5 mouse cellular contexts compared by ENCODE assay signal in the genomic region with DNA sequence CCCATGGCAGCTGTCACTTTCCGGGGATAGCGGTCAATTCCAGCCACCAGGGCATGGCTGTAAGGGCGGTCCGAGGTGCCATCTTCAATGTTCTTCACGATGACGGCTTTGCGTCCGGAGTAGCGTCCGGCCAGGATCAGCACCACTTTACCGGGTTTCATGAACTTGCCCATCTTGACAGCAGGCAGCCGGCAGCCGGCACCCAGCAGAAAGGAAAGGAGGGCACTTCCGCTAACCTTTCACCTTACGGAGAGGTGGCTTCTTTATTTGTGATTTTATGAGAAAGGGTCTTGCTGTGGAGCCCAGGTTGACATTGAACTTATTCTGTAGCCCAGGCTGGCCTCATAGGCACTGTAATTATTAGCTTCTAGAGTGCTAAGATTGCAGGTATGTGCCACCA.
ATAC-seq lines count a peak whose summit lies in the region.

No protein-coding gene starts in this region.

- ATAC-seq in common myeloid progenitor, adult 5-6 weeks (replicated peaks; ENCODE audit: low read depth, poor library complexity, severe bottlenecking), result peak; percentile 56; the same call in 1 of the 2 replicates
- ATAC-seq in erythroid progenitor cell, adult 5-6 weeks (replicated peaks; ENCODE audit: low FRiP score, poor library complexity, severe bottlenecking), result peak; percentile 83
- peak; percentile 42 to 62; a peak in 2 of 4 replicates for ATAC-seq in hematopoietic stem cell, adult 5-6 weeks (replicated peaks in 1 of 2; ENCODE audit: insufficient read depth in 1 of 2, low FRiP score in 2 of 2, low TSS enrichment in 1 of 2, low read depth in 1 of 2, poor library complexity in 2 of 2, severe bottlenecking in 2 of 2)
- peak; percentile 63 for ATAC-seq in megakaryocyte progenitor cell, adult 5-6 weeks (replicated peaks; ENCODE audit: poor library complexity)
- ATAC-seq in monocyte, adult 5-6 weeks (replicated peaks; ENCODE audit: insufficient number of reproducible peaks, low FRiP score, low TSS enrichment, poor library complexity, severe bottlenecking), result 0 out of 2 replicates have a peak, but pooled peaks have one; percentile 59

Comparison
In these comparisons a context has a peak if more than half of its experiments do, and no peak if none do; other contexts are left out.
1. Peak in every context shown above with its lines: ATAC-seq.